Mouse (Mus musculus) embryonic facial prominence, embryonic 10.5 days (tissue): ENCODE measurements at regions not wholly inside any gene's neighbourhood (a gene's known extent, or its start where the extent isn't known, plus 50 kb on each side); places are given as distances from the start of the nearest gene placed in this dataset.

Experiments used
- DNase-seq: peaks from one replicate; pipeline ENCODE4 v3.0.0-alpha.2; 2017; ENCODE audit warnings: low spot score
- H3K27ac ChIP-seq: fragments of 300-500 bp; sonication (generic); replicated peaks from 2 replicates; pipeline ENCODE4 v1.5.1; 2016; ENCODE audit warnings: mild to moderate bottlenecking
- H3K27me3 ChIP-seq: fragments of 300-500 bp; sonication (generic); replicated peaks from 2 replicates; pipeline ENCODE4 v1.6.1; 2016; ENCODE audit warnings: low read depth, mild to moderate bottlenecking; ENCODE audit not compliant: poor library complexity, severe bottlenecking
- H3K36me3 ChIP-seq: fragments of 300-500 bp; sonication (generic); replicated peaks from 2 replicates; pipeline ENCODE4 v1.6.1; 2016; ENCODE audit warnings: mild to moderate bottlenecking, moderate library complexity
- H3K4me1 ChIP-seq: fragments of 300-500 bp; sonication (generic); 2 replicates; pipeline ENCODE4 v1.6.1; 2016
- H3K4me3 ChIP-seq: fragments of 300-500 bp; sonication (generic); 2 replicates; pipeline ENCODE4 v1.5.1; 2016; ENCODE audit warnings: mild to moderate bottlenecking, moderate library complexity
- H3K9me3 ChIP-seq: fragments of 300-500 bp; sonication (generic); 2 replicates; pipeline ENCODE4 v1.6.1; 2016; ENCODE audit warnings: mild to moderate bottlenecking
- WGBS: fragments of 180-500 bp; shearing (Covaris S2); methylation state at CpG from one replicate; pipeline ENCODE4 v1.1.7; 2016; 5-methylcytosine and 5-hydroxymethylcytosine counted together

DNA sequence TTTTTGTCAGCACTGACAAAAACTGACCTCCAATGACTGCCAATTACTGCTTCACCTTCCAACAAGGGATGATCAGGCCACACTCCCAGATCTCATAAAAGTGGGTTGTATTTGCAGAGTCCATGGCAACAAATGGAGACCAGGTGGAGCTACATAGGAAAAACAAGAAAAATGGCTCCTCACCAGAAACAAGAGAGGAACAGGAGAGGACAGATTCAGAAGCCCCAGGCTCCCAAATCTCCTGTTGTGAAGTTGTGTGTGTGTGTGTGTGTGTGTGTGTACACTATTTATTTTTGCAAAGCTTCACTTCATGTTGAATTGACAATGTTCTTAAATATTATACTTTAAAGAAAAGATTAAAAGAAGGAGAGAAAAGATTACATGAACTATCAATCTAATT lies 380.2 kb upstream of the Mef2c start:
- Histone ChIP-seq H3K4me3 (no peak overlapping the region), H3K27ac (no peak overlapping the region), H3K27me3 (no peaks in the 10 kb centered on the region), H3K9me3 (no peaks in the 10 kb centered on the region), H3K36me3 (no peaks in the 10 kb centered on the region), H3K4me1 (no peaks in the 10 kb centered on the region)
- DNase-seq: no peak

- H3K4me3 ChIP-seq: no peak overlapping the region
- H3K4me1 ChIP-seq: no peaks in the 10 kb centered on the region
- no peak for DNase-seq
- H3K36me3 ChIP-seq: no peaks in the 10 kb centered on the region
- no peaks in the 10 kb centered on the region for H3K27me3 ChIP-seq
- no peaks in the 10 kb centered on the region for H3K9me3 ChIP-seq
- no peak overlapping the region for H3K27ac ChIP-seq
- 86% methylated on average over 2 of the region's 2 CpGs for WGBS
Measured at GRCm38 (mm10) chr13:83124651-83125050, 379.2 kb upstream of the Mef2c start.

DNA sequence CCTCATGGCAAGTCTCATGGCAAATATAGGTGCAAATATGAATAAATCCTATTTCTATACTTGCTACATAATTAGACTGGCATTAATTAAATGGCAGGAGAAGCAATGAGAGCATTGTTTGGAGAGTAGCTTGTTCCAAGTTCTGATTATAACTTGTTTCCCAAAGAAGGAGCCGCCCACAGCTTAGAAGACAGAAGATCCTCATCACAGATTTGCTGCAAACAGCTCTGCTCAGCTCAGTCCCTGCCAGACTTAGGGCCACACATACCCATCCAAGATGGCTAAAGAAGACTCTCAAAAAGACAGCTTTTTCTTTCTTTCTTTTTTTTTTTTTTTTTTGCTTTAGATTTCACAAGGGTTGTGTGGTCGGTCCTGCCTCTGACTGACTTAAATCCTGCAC lies 377.4 kb upstream of the Mef2c start:
- no peaks in the 10 kb centered on the region for H3K9me3 ChIP-seq
- 89% methylated on average over 2 of the region's 2 CpGs for WGBS
- DNase-seq: no peak
- H3K36me3 ChIP-seq: no peaks in the 10 kb centered on the region
- no peaks in the 10 kb centered on the region for H3K27me3 ChIP-seq
- no peak overlapping the region for H3K27ac ChIP-seq
- peaks cover 4% of the 10 kb centered on the region for H3K4me1 ChIP-seq
- H3K4me3 ChIP-seq: no peak overlapping the region

DNA sequence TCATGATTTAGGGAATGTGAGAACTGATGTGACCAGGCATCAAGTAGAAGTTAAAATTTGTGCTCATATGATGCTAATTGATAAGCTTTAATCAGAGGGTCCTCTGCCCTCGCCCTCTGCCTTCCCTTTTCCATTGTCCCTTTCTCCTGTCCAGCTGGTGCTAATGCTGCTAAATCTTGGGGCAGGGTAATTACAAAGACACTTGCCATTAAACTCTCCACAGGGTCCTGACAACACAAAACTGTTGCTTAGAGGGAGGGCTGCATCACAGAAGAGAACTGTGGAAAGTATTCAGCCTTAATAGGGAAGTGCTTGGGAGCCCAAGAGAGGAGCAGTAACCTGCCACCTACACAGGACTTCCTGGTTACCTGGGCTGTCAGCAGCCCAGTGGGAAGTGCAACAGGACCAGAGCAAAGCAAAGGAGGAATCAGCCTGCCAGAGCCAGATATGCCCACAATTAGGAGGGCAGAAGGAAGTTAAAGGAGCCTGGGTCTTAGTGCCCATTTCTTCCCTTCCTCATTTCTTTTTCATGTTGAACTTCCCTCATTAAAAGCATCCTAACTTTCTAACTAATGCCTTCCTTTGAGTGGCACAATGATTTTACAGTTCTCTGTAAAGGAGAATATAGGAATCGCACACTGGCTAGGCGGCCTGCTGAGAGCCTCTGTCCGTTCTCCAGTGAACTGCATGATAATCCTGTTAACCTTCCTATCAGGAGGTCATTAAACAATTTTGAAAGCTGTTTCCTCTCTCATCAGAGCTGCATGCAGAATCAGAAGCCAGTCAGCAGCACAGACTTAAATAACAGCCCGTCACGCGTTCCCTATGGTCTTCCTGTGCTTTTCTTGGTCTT lies 372.5 kb upstream of the Mef2c start:
- no peak overlapping the region for H3K27ac ChIP-seq
- no peak for DNase-seq
- no peaks in the 10 kb centered on the region for H3K27me3 ChIP-seq
- H3K4me1 ChIP-seq: peaks cover 10% of the 10 kb centered on the region
- whole genome bisulfite sequencing: 25% methylated on average over 7 of the region's 7 CpGs
- H3K9me3 ChIP-seq: no peaks in the 10 kb centered on the region
- H3K36me3 ChIP-seq: no peaks in the 10 kb centered on the region
- H3K4me3 ChIP-seq: no peak overlapping the region

DNA sequence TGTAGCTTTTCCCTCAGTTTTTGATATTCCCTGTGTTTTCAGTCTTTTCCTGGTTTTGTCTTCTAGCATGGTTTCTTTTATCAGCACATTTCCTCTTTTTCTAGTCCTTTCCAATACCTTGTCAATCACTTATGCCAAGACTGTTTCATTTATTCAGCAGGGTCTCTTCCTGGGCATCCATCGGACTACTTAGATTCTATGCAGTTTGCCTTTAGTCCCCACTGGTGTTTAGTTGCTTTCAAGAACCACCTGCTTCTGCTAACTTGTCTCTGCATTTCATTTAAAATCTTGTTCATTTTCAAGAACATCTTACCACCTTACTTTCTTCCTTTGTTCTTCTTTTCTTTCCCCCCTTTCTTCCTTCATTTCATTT lies 371.9 kb upstream of the Mef2c start:
- Histone ChIP-seq H3K4me1 (peaks cover 10% of the 10 kb centered on the region), H3K4me3 (no peak overlapping the region), H3K9me3 (no peaks in the 10 kb centered on the region), H3K27ac (no peak overlapping the region), H3K36me3 (no peaks in the 10 kb centered on the region), H3K27me3 (no peaks in the 10 kb centered on the region)
- DNase-seq: no peak
- WGBS: 56% methylated on average over 1 of the region's 1 CpGs

- no peak for DNase-seq
- Histone ChIP-seq H3K36me3 (no peaks in the 10 kb centered on the region), H3K9me3 (no peaks in the 10 kb centered on the region), H3K4me3 (no peak overlapping the region), H3K27ac (no peak overlapping the region), H3K4me1 (peaks cover 10% of the 10 kb centered on the region), H3K27me3 (no peaks in the 10 kb centered on the region)
- WGBS: 75% methylated on average over 7 of the region's 7 CpGs
Measured at GRCm38 (mm10) chr13:83132671-83133638, 370.9 kb upstream of the Mef2c start.

GRCm38 (mm10) chr13:83143316-83143715 lies 360.5 kb upstream of the Mef2c start:
- no peak for DNase-seq
- WGBS: 66% methylated on average over 3 of the region's 3 CpGs
- no peaks in the 10 kb centered on the region for H3K4me1 ChIP-seq
- no peaks in the 10 kb centered on the region for H3K27me3 ChIP-seq
- H3K27ac ChIP-seq: no peak overlapping the region
- H3K9me3 ChIP-seq: no peaks in the 10 kb centered on the region
- no peaks in the 10 kb centered on the region for H3K36me3 ChIP-seq
- no peak overlapping the region for H3K4me3 ChIP-seq

DNA sequence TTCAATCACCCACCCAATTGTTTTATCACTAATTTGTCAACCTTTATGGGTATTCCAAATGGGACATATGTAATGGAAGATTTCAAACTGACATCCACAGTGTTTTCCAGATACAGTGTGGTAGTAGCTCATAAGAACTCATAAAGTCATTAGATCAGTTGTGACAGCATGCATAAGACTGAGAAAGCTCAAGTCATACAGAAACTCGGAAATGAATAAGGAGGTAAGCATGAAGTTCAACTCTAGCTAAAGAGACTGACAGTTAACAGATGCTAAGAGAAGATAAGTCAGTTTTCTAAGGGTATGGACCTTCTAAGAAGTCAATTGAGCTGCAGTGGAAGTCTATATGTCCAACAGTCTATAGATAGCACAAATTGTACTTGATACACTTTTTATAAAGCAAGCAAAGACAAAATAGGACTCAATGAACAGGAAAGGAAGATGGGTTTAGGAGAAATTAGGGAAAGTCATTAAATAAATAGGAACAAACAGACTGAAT lies 349.2 kb upstream of the Mef2c start:
- Histone ChIP-seq H3K9me3 (no peaks in the 10 kb centered on the region), H3K4me3 (no peak overlapping the region), H3K27me3 (no peaks in the 10 kb centered on the region), H3K4me1 (no peaks in the 10 kb centered on the region), H3K36me3 (no peaks in the 10 kb centered on the region), H3K27ac (no peak overlapping the region)
- no peak for DNase-seq
- 80% methylated on average over 1 of the region's 1 CpGs for WGBS

DNA sequence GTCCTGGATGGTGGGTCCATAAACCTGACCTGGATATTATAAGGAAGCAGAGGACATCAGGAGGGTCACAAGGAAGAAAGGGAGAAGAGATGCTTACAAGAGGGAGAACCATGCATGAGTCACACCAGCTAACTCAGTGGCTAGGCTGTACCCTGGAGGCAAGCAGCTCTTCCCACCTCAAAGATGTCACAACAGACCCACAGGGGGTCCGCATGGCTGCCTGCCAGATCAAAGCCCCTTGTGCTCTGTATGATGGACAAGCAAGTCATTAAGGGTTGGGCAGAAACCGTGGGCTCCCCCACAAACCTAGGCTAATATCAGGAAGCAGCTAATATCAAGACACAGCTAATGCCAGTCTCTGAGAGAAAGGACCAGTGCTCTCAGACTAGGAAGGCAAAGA lies 343.9 kb upstream of the Mef2c start:
- no peak for DNase-seq
- WGBS: 51% methylated on average over 2 of the region's 2 CpGs
- Histone ChIP-seq H3K27me3 (no peaks in the 10 kb centered on the region), H3K27ac (no peak overlapping the region), H3K4me3 (no peak overlapping the region), H3K36me3 (no peaks in the 10 kb centered on the region), H3K4me1 (no peaks in the 10 kb centered on the region), H3K9me3 (no peaks in the 10 kb centered on the region)

- H3K27me3 ChIP-seq: no peaks in the 10 kb centered on the region
- DNase-seq: no peak
- 78% methylated on average over 4 of the region's 4 CpGs for WGBS
- H3K9me3 ChIP-seq: no peaks in the 10 kb centered on the region
- no peaks in the 10 kb centered on the region for H3K4me1 ChIP-seq
- no peaks in the 10 kb centered on the region for H3K36me3 ChIP-seq
- H3K27ac ChIP-seq: no peak overlapping the region
- no peak overlapping the region for H3K4me3 ChIP-seq
Measured at GRCm38 (mm10) chr13:83162761-83163160, 341.1 kb upstream of the Mef2c start.

DNA sequence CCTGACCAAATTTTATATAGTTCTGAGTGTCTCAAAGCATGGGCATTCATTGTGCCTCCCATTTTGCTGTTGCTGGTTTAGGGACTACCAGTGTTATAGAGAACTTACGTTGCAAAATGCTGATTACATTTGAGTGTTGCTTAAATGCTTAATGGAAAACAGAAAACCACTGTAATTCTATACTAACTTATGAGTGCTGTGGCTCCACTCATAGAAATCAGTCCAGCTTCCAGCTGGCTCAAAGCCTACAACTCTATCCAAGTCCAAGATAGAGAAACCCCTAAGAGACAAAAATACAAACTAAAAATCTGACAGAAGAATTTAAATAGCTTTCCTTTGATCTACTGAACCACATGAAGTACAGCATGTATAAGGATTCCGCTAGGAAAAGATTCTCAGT lies 328.7 kb upstream of the Mef2c start:
- H3K27ac ChIP-seq: no peak overlapping the region
- no peak for DNase-seq
- no peak overlapping the region for H3K4me3 ChIP-seq
- 76% methylated on average over 2 of the region's 2 CpGs for WGBS
- no peaks in the 10 kb centered on the region for H3K27me3 ChIP-seq
- no peaks in the 10 kb centered on the region for H3K36me3 ChIP-seq
- no peaks in the 10 kb centered on the region for H3K4me1 ChIP-seq
- no peaks in the 10 kb centered on the region for H3K9me3 ChIP-seq

DNA sequence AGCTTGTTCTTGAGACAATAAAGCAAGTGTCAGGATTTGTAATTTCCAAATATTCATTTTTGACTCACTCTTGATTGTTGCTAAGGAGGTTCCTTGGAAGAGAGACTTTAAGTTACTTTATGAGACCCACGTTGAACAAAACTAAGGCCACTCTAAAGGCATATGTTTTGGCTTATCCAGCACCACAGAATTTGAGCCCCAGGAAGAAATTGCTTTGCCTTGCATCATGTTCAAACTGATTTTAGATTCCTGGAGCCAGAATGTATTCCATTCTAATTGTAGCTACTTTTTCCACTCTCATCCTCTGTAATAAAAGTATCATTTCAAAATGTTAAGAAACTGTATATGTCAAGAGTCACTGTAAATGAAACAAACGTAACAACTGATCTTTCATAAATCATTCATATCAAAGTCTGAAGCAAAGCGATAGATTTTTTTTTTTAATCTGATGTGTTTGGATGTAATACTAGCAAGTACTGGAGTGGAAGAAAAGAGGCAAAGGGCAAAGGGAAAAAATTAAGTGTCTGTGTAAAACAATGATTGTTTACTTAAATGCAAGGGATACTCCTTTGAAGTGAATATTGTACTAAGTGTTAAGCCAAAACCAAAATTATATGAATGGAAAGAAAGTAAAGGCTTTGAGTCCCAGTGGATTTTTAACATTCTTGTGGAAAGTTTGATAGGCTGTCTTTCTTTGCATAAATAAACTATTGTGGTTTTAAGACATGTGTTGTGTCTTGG lies 301.7 kb upstream of the Mef2c start:
- 84% methylated on average over 3 of the region's 3 CpGs for WGBS

More for the DNA sequence above, 301.7 kb upstream of the Mef2c start:
- Histone ChIP-seq H3K27ac (no peak overlapping the region), H3K4me3 (no peak overlapping the region), H3K27me3 (no peaks in the 10 kb centered on the region), H3K36me3 (no peaks in the 10 kb centered on the region), H3K9me3 (no peaks in the 10 kb centered on the region), H3K4me1 (no peaks in the 10 kb centered on the region)
- DNase-seq: no peak
